Comparison of ENCODE assay signal across 17 mouse cellular contexts in the genomic region with DNA sequence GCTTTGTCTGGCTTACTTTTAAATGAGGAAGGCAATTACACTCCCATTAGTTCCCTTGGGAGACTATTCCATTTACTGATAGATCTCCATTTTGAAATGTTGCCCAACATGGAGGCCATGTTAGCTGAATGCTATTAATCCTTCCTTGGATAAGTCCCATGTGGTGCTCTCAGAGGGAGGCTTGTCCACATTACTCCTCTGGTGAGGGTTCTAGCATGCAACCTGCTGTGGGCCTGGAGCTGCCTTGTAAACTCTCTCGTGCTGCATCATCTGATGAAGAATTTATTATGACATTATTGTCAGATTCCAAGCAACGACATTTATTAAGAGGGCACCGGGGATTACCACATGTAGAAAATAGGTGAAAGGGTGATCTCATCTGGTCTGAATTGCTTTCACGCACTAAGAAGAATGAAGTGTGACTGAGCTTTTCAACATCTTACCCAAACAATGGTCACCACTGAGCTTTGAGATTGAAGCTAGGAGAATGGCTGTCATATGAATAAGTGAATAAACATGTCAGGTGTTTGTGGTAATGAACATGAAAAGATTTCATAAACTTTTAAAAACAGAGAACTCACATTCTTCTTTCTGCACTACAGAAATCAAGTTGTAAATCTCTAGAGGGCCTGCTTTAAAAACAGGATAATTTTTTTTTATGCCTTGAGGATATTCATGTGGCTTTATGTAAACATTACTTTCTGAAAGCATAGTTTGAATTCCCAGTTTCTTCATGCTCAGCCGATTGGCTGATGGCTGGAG.
A peak's percentile ranks its signal among the peaks of the same experiment; 100 is the strongest.
DNase-seq lines count a peak whose midpoint lies in the region; ATAC-seq and TF ChIP-seq lines count a peak whose summit lies in the region.
"Had no signal": no experiment of that assay in that cellular context is flagged by ENCODE, and none has a peak within 500 bp of the region (broad histone marks: within the 10 kb centered on the region; RNA-seq: fewer than 3 reads in every experiment).

No protein-coding gene starts in this region.

- H3K4me2 ChIP-seq in hindbrain, embryonic 11.5 days (replicated peaks; ENCODE audit: low read depth, low read length): no peak overlapping the region
- no peak overlapping the region for H3K4me2 ChIP-seq in hindbrain, embryonic 13.5 days
- H3K4me2 ChIP-seq in midbrain, embryonic 14.5 days (ENCODE audit: low read length): no peak overlapping the region
- H3K4me2 ChIP-seq in midbrain, embryonic 13.5 days (replicated peaks): no peak overlapping the region
- no peak overlapping the region for H3K4me2 ChIP-seq in stomach, embryonic 16.5 days (ENCODE audit: low read depth, low read length)
- H3K4me2 ChIP-seq: embryonic facial prominence, embryonic 12.5 days; hindbrain, embryonic 12.5 days; limb, embryonic 12.5 days; liver, embryonic 15.5 days; neural tube, embryonic 13.5 days had no signal

- DNase-seq in hindbrain, embryonic 11.5 days (ENCODE audit: low spot score): peak; percentile 4
- peak; percentile 13 for DNase-seq in midbrain, embryonic 14.5 days
- DNase-seq in Patski (ENCODE audit: low read depth, low spot score): peak; percentile 77
- DNase-seq: cerebellum, adult 11 months; cerebellum, postnatal 14 days; gastrocnemius, postnatal 10 days; right cerebral cortex, postnatal 4 days had no signal

- in situ Hi-C loops in Patski (cut with MboI; ENCODE audit: low pct_unique_long_range_greater_than_20kb): no loop called here

- no peaks in the 10 kb centered on the region for H3K36me3 ChIP-seq in hindbrain, embryonic 11.5 days (ENCODE audit: control insufficient read depth, insufficient read depth, low read length)
- no peaks in the 10 kb centered on the region for H3K36me3 ChIP-seq in hindbrain, embryonic 13.5 days
- no peaks in the 10 kb centered on the region for H3K36me3 ChIP-seq in midbrain, embryonic 14.5 days (ENCODE audit: control insufficient read depth, insufficient read depth, low read length)
- H3K36me3 ChIP-seq in midbrain, embryonic 13.5 days: no peaks in the 10 kb centered on the region
- H3K36me3 ChIP-seq in stomach, embryonic 16.5 days (ENCODE audit: control insufficient read depth, insufficient read depth, low read length): no peaks in the 10 kb centered on the region
- H3K36me3 ChIP-seq: embryonic facial prominence, embryonic 12.5 days; hindbrain, embryonic 12.5 days; limb, embryonic 12.5 days; liver, embryonic 15.5 days; neural tube, embryonic 13.5 days had no signal

- H3K4me1 ChIP-seq in hindbrain, embryonic 11.5 days (replicated peaks; ENCODE audit: control insufficient read depth, insufficient read depth, low read length): no peaks in the 10 kb centered on the region
- no peaks in the 10 kb centered on the region for H3K4me1 ChIP-seq in hindbrain, embryonic 13.5 days (replicated peaks)
- H3K4me1 ChIP-seq in midbrain, embryonic 14.5 days (ENCODE audit: control insufficient read depth, insufficient read depth, low read length): no peaks in the 10 kb centered on the region
- H3K4me1 ChIP-seq in midbrain, embryonic 13.5 days (replicated peaks): no peaks in the 10 kb centered on the region
- H3K4me1 ChIP-seq in stomach, embryonic 16.5 days (ENCODE audit: control insufficient read depth, insufficient read depth, low read length): peaks cover 3% of the 10 kb centered on the region
- H3K4me1 ChIP-seq: hindbrain, embryonic 12.5 days; liver, embryonic 15.5 days; neural tube, embryonic 13.5 days had no signal

- H3K4me3 ChIP-seq in hindbrain, embryonic 11.5 days (ENCODE audit: low read depth, low read length): no peak overlapping the region
- H3K4me3 ChIP-seq in hindbrain, embryonic 13.5 days: no peak overlapping the region
- H3K4me3 ChIP-seq in midbrain, embryonic 14.5 days (replicated peaks; ENCODE audit: low read depth, low read length): no peak overlapping the region
- H3K4me3 ChIP-seq in midbrain, embryonic 13.5 days (replicated peaks): no peak overlapping the region
- no peak overlapping the region for H3K4me3 ChIP-seq in stomach, embryonic 16.5 days (replicated peaks; ENCODE audit: low read length)
- H3K4me3 ChIP-seq: embryonic facial prominence, embryonic 12.5 days; hindbrain, embryonic 12.5 days; left cerebral cortex, adult 2 months; limb, embryonic 12.5 days; liver, embryonic 15.5 days; neural tube, embryonic 13.5 days had no signal

- POLR2A ChIA-PET in Patski (lab: Charles Lee): interaction anchor here (0.5 kb wide), 1 partner anchor 1927 kb away, joined by 4 read pairs; no protein-coding TSS in a partner anchor

- TF ChIP-seq CTCF in Patski (IDR thresholded peaks at IDR 0.05): no peak

- ATAC-seq in hindbrain, embryonic 11.5 days (ENCODE audit: low FRiP score): no peak
- ATAC-seq in hindbrain, embryonic 13.5 days (ENCODE audit: low FRiP score): no peak
- ATAC-seq in midbrain, embryonic 14.5 days (ENCODE audit: low FRiP score, low TSS enrichment): no peak
- no peak for ATAC-seq in midbrain, embryonic 13.5 days
- ATAC-seq in Patski: peak; percentile 78
- no peak for ATAC-seq in stomach, embryonic 16.5 days (ENCODE audit: insufficient read depth, low FRiP score)
- ATAC-seq in activated CD4-positive, CD25-positive, alpha-beta regulatory T cell, adult 4 months: no peak

- CTCF ChIA-PET in Patski (lab: Charles Lee): interaction anchor here (0.8 to 1.6 kb wide), 2 partner anchors 13 to 54 kb away, joined by 3 to 4 read pairs; no protein-coding TSS in a partner anchor

- no peak overlapping the region for H3K9ac ChIP-seq in hindbrain, embryonic 11.5 days (ENCODE audit: low read depth, low read length)
- H3K9ac ChIP-seq in hindbrain, embryonic 13.5 days: no peak overlapping the region
- no peak overlapping the region for H3K9ac ChIP-seq in midbrain, embryonic 14.5 days (replicated peaks; ENCODE audit: low read length)
- H3K9ac ChIP-seq in midbrain, embryonic 13.5 days (replicated peaks): no peak overlapping the region
- no peak overlapping the region for H3K9ac ChIP-seq in stomach, embryonic 16.5 days (ENCODE audit: low read length)
- H3K9ac ChIP-seq: embryonic facial prominence, embryonic 12.5 days; hindbrain, embryonic 12.5 days; limb, embryonic 12.5 days; liver, embryonic 15.5 days; neural tube, embryonic 13.5 days had no signal

- no peaks in the 10 kb centered on the region for H3K9me3 ChIP-seq in hindbrain, embryonic 11.5 days (ENCODE audit: control insufficient read depth, low read length)
- H3K9me3 ChIP-seq in hindbrain, embryonic 13.5 days: no peaks in the 10 kb centered on the region
- no peaks in the 10 kb centered on the region for H3K9me3 ChIP-seq in midbrain, embryonic 14.5 days (ENCODE audit: control insufficient read depth, low read length)
- H3K9me3 ChIP-seq in midbrain, embryonic 13.5 days: no peaks in the 10 kb centered on the region
- H3K9me3 ChIP-seq in stomach, embryonic 16.5 days (replicated peaks; ENCODE audit: control insufficient read depth, low read length): no peaks in the 10 kb centered on the region
- H3K9me3 ChIP-seq: embryonic facial prominence, embryonic 12.5 days; hindbrain, embryonic 12.5 days; limb, embryonic 12.5 days; liver, embryonic 15.5 days; neural tube, embryonic 13.5 days had no signal

- 54% methylated on average over 5 of the region's 5 CpGs for WGBS in hindbrain, embryonic 11.5 days
- 48% methylated on average over 5 of the region's 5 CpGs for WGBS in hindbrain, embryonic 13.5 days
- WGBS in midbrain, embryonic 14.5 days: 23% methylated on average over 5 of the region's 5 CpGs
- WGBS in midbrain, embryonic 13.5 days: 35% methylated on average over 5 of the region's 5 CpGs
- 48% methylated on average over 5 of the region's 5 CpGs for WGBS in stomach, embryonic 16.5 days

- no peaks in the 10 kb centered on the region for H3K27me3 ChIP-seq in hindbrain, embryonic 11.5 days (ENCODE audit: control insufficient read depth, insufficient read depth, low read length)
- no peaks in the 10 kb centered on the region for H3K27me3 ChIP-seq in hindbrain, embryonic 13.5 days
- no peaks in the 10 kb centered on the region for H3K27me3 ChIP-seq in midbrain, embryonic 14.5 days (ENCODE audit: control insufficient read depth, insufficient read depth, low read length)
- no peaks in the 10 kb centered on the region; the same call in 1 of the 2 replicates for H3K27me3 ChIP-seq in midbrain, embryonic 13.5 days
- H3K27me3 ChIP-seq in Patski: no peaks in the 10 kb centered on the region
- H3K27me3 ChIP-seq in stomach, embryonic 16.5 days (ENCODE audit: control insufficient read depth, insufficient read depth, low read length): no peaks in the 10 kb centered on the region
- H3K27me3 ChIP-seq: embryonic facial prominence, embryonic 12.5 days; hindbrain, embryonic 12.5 days; limb, embryonic 12.5 days; liver, embryonic 15.5 days; neural tube, embryonic 13.5 days had no signal

- no peak overlapping the region for H3K27ac ChIP-seq in hindbrain, embryonic 11.5 days (ENCODE audit: low read depth, low read length)
- no peak overlapping the region for H3K27ac ChIP-seq in hindbrain, embryonic 13.5 days
- no peak overlapping the region for H3K27ac ChIP-seq in midbrain, embryonic 14.5 days (replicated peaks; ENCODE audit: low read depth, low read length)
- H3K27ac ChIP-seq in midbrain, embryonic 13.5 days: no peak overlapping the region
- peak overlapping the region; percentile 49 for H3K27ac ChIP-seq in stomach, embryonic 16.5 days (ENCODE audit: low read length)
- H3K27ac ChIP-seq: embryonic facial prominence, embryonic 12.5 days; hindbrain, embryonic 12.5 days; left cerebral cortex, adult 2 months; limb, embryonic 12.5 days; liver, embryonic 15.5 days; neural tube, embryonic 13.5 days had no signal

Comparison
In these comparisons a context has a peak if more than half of its experiments do, and no peak if none do; other contexts are left out.
1. DNase-seq: peak in every context shown above with its lines; median percentile 77 in Patski; 13 in midbrain, embryonic 14.5 days; 4 in hindbrain, embryonic 11.5 days.